Mouse (Mus musculus): Measurements from ENCODE around the gene Rec114.

Gene Rec114

DNA sequence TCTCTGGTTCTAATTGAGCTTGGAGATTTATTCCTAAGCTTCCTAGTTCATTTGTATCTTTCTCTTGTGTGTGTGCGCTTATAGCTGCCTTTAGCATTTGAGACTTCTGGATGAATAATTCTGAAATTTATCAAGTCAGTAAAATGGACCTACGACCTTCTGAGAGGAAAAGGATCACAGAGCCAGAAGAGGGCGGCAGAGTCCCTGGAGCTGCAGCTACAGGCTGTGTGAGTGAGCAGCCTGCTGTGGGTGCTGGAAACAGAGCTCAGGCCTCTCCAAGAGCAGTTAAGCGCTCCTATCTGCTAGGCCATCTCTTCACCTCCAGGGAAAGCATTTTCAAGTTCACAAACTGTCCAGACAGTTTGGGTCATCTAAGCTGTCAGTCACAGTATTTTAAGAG lies 81.8 kb downstream of the Rec114 start:
- DNase-seq (ENCODE audit: low read depth) = no peak

DNA sequence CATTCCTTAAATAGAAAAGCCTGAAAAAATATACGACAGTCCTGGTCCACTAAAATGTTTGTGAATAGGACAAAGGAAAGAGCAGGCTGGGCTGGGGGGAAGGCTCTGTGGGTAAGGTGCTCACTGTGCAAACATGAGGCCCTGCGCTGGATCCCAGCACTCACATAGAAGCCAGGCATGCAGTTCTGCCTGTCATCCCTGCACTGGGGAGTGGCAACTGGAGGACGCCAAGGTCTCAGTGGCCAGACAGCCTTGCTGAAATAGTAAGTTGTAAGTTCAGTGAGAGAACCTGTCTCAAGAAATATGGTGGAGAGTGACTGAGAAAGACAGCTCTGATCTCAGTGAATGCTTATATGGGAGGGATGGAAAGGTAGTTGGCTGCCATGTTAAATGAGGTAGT lies 83.1 kb downstream of the Rec114 start:
- no peak for DNase-seq (ENCODE audit: low read depth)

DNA sequence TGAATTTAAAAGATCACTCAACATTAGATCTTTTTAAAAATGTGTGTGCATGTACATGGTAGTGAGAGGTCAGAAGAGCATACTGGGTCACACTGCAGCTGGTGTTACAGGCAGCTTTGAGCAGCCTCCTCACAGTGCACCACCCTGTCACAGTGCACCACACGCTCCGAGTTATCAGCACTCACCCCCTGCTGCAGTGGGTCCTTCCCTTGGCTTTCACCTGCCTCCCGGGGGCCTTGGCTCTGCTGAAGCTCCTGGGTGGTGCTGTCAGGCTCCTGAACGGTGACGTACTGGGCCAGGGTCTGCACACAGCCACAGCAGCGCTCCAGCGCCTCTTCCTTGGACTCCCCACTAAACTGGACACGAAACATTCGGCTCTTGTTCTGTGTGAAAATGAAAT lies 83.8 kb downstream of the Rec114 start:
- no peak for DNase-seq (ENCODE audit: low read depth)

DNA sequence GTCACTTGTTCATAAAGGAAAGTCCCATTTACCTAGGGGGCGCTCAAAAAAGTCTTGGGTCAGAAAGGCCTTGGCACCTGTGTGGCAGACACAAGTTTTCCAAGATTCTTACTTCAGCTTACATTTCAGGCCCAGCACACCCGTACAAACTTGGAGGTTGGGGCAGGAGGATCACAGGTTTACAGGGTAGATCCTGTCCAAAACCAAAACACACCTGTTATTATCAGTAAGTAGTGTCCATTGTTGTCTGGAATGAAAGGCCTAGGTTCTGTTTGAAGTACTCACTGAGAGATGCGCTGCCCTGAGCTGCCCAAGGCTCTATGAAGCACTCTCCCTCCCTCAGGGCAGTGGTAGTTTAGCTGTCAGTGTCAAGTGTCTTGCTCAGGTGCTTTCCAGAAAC lies 84.4 kb downstream of the Rec114 start:
- DNase-seq (ENCODE audit: low read depth) = no peak

DNA sequence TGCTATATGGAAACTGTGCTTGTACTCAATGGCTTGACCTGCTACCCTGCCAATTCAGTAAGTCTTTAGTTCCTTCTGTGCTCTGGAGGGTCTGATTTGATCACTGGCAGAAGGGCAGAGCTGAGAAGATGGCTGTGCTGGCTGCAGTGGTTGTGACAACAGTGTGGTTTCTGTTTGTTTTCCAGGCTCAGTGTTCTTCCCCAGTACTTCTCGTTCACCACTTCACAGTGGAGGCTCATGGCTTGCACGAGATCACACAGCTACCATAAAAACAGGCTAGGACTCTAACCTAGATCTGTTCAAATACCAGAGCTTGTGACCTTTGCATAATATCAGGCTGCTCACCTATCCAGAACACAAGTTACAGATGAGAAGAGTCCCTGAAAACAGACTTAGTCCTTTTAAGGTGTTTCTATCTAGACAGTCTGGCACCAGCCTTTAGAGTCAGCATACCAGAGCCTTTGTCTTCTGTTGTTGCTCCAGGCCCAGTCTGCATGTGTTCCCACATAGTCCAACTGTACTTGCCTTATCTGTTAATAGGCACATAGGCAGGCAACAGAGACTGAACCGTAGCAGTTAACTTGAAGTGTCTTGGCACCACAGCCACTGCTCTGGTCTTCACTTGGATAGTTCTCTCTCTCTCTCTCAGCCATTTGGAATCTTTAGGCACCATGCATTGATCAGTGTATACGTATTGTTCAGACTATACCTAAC lies 85.0 kb downstream of the Rec114 start:
- no peak for DNase-seq (ENCODE audit: low read depth)

DNA sequence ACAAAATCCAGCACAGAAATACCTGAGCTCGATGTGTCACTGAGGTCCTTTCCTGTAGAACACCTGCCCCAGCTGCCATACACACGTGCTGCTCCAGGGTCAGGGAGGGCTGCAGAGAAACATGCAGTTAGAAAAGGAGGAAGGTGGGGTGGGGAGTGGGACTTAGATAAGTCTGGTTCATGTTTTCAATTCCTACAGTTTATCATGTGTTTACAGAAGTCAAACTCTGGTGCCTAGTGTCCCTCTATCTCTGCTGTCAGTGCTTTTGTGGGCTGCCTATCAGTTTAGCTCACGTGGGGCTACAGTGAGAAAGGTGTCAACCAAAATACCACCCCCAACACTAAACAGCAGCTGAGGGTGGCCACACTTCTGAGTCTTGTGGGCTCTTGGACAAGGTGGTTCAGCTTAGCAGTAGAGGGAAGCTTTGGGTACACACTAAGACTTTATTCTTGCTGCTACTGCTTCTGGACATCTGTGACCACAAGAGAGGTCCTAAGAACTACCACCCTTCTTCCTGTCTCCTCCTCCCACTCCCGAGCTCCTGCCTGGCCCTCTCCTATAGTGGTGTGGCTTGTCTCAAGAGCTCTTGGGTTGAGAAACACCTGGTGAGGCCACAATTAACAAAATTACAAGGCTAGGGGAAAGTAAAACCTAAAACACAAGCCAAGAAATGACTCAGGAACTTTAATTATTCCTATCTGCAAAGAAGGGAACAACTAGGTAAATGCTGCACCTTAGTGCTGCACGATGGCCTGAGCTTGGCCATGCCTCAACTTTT lies 85.8 kb downstream of the Rec114 start:
- DNase-seq (ENCODE audit: low read depth) = peak; percentile 72

DNA sequence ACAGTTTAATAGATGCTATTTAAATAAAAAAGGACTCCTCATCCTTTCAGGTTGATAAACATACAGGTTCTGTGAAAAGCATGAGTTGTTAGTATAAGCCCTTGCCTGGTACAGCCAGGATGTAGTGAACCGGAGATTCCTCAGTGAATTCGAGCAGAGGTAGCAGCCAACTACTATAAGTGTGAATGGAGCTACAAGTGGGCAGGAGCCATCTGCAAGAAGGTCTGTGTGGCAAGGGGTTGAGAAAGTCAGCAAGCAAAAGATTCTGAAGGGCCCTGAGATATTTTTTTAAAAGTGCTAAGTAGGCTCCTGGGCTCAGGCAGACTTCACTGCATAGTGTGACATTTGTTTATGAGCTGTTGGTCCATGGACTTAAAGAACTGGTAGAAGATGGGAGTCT lies 86.9 kb downstream of the Rec114 start:
- DNase-seq (ENCODE audit: low read depth) = no peak

DNA sequence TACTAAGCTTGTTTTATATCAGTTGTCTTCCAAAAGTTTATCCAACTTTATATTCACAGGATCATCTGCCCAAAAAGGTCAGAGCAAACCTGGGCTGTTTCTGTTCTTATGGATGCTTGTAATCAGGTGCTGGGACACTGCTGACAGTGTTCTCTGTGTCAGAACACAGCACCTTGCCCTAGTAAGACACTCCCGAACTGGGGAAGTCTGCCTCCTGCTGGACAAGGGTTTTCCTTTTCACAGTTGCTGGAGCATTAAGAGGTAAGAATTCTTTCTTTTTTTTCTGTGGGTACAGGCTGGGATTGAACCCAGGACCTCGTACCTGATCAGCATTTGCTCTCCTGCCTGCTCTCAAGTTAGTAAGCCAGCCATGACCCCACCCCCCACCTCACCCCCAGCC lies 87.4 kb downstream of the Rec114 start:
- DNase-seq (ENCODE audit: low read depth) = peak; percentile 63

DNA sequence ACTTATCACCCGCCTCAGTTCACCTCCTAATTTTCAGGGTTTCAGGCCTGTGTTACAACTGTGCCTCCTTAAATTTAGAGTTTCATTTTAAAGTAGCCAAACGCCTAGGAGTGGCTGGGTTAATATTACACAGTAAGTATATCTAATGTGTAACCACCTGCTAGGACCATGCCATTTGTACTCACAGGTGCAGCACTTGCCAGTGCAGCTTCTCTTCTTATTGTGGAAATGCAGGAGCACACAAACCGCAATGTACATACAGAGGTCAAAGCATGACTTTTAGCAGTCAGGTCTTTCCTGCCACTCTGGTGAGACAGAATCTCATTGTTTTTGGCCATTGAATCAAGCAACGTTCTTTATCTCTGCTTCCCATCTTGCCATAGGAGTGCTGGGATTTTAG lies 89.3 kb downstream of the Rec114 start:
- no peak for DNase-seq (ENCODE audit: low read depth)

DNA sequence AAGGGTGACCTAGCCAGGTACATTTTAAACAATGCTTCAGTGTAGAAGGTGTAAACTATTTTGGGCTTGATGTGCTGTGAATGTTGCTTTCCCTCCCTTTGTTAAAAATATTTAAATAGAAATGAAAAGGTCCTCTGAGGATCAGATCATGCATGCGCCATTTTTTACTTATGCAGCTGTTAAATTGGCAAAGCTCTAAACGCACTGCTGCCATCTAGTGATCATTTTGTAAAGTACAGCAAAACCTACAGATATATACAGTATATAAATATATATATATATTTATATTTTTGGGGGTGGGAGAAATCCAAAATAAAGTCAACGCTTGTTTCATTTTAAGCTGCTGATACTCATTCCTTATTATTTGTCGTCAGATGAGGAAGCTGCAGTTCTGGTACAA lies 91.8 kb downstream of the Rec114 start:
- peak; percentile 66 for DNase-seq (ENCODE audit: low read depth)

DNA sequence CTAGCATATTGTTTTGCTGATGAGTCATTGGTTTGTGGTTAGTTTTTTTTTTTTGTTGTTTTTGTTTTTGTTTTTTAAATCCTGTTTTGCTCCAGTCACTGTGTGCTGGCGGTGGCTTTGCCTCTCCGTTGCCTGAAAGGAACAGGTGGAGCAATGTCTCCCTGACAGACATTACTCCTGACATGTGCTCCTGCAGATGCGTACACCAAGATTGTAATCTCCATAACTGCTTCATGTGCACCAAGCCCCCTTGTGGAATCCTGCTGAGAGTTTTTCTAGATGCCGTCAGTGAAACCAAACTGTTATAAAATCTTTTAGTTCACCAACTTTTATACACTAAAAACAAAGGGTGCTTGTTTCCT lies 94.5 kb downstream of the Rec114 start:
- no peak for DNase-seq (ENCODE audit: low read depth)

DNA sequence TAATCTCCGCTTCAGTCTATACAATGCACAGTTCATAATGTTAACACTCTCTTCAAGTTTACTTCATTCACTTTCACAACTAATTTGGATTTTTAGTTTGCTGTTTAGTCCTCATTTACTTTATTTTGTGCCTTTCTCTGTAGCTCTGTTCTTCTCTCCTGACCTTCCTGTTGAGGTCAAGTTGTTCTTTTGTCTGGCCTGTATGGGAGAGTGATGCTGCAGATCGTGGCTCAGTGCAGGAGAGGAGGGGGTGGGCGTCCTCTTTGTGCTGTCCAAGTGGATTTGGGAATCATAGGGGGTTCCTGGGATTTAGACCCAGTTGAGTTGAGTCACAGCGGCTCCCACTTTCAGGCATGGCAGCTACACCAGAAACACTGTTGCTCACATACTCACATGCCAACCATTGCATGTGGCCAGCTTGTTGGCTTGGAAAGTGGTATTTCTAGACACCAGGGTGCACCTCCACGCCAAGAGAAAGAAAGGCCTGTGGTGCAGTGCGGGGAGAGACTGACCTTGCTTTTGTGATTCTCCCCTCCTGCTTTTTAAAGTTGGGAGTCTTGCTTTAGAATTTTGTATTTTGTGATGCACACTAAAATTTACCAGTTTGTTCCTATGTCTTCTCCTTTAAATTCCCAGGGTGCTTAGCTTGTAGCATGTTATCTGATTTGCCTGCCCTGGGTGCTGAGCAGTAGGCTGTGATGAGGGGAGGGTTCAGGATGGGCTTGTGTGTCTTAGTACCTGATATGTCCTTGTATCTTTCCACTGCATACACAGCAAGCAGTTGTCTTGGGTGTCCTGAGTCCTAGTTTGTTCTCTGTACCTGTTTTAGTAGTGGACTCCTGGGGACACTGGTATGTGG lies 95.1 kb downstream of the Rec114 start:
- no peak for DNase-seq (ENCODE audit: low read depth)

DNA sequence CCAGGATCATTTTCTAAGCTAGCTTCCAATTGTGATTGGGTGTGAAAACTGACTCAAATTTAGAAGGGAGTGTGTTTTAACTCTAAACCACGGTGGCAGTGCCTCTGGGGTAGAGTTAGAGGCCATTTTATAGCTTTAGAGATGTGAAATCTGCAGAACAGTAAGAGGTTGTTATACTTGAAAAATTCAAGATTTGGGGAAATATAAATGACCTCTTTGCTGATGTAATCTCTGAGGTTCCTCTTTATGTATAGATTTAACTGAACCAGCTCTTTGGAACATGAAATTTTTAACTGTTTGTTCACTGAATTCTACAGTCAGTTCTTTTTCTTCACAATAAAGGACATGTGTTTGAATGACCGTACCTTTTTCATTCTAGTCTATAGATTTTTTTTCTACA lies 113.3 kb downstream of the Rec114 start:
- no peak for DNase-seq (ENCODE audit: low read depth)

DNA sequence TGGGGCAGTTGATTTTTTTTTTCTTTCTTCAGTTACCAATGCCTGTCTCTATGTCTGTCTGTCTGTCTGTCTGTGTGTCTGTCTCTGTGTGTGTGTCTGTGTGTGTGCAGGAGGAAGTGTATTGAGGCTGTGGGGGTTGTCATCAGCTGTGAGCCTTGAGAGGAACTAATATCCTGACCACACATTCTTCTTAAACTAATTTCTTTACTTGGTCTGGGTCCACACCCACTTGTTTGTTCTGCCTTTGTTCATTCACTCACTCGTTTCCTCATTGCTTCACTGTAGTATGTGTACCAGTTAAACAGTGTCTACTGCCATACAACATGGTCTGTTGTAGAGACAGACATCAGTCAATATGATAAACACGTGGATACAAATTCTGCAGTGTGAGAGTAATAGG lies 116.6 kb downstream of the Rec114 start:
- no peak for DNase-seq (ENCODE audit: low read depth)

DNA sequence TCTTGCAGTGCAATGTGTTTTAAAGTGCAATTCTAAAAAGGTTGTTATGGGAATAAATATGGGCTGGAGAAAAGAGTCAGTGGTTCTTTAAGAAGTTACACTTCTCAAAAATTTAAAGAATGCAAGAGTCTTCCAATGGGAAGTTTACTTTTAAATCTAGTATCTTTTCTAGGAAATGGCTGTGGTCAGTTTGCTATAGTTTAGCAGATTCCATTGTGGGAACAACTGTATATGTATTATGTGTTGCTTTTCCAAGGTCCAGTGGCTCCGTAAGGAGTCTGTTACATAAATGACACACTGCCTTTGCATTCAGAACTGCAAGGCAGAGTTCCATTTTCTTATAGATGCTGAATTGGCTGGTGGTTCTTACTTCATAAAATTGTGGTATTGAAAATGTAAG lies 120.8 kb downstream of the Rec114 start:
- no peak for DNase-seq (ENCODE audit: low read depth)

DNA sequence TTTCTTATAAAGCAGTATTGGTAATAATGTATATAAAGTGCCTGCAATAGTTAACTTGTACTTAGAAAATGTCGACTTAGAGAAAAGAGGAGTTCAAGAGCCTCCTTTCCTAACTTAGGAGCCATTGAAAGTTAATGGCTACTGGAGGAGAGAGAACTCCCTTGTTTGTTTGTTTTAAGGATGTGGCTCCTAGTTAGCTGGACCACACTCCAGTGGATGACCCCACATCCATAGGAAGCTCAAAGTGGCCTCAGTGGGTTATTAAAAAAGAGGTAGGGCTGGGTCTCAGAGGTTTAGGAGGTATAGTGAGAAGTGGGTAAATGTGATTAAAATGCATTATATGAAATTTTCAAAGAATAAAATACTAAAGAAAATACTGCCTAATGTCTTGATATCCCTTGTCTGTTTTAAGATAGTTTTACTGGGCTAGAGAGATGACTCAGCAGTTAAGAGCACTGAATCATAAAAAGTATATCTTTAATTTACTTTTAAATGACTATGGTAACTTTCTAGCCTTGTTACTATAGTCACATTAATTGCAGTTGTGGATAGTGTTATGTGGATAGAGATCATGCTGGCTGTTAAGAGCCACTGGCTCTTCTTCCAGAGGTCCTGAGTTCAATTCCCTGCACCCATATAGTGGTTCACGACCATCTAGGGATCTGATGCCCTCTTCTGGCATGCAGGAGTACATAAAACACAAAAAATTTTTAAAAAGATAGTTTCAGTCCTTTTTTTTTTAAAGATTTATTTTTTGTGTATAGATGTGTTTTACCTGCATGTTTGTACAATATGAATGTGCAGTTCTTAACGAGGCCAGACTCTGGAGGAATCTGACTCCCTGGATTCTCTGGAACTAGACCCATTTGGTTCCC lies 128.5 kb downstream of the Rec114 start:
- DNase-seq (ENCODE audit: low read depth) = no peak

DNA sequence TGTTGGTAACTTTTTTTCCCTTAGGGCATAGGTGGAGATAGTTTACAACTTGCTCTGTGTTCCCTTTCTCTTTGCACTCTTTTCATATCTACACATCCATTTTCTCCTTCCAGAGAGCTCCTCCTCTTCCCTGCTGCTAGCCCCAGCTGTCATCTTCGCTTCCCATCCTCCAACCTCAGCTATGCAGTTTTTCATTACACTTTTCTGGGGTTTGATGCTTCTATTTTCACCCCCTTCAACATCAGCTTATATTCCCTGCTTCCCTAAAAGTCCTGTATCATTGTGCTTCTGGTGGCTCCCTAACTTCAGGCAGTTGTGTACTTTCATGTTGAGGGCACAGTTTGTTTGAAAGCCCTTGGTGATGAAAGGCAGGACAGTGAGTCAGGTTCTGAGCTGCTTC lies 130.0 kb downstream of the Rec114 start:
- no peak for DNase-seq (ENCODE audit: low read depth)
